Mouse (Mus musculus) left cerebral cortex, adult 18-20 months (tissue): Measurements from ENCODE around the gene Lrg1. TPM values are rescaled to one million over a fixed set of nuclear protein-coding genes. Genes with fewer than 3 reads are reported as not detected.
"Not testable (repeated sequence)": the region's sequence is repeated elsewhere in the genome, so short reads cannot be mapped to it uniquely, and the experiment has no call there.

Source experiments
- DNase-seq, 2 experiments: peaks; one replicate each; pipeline ENCODE4 v3.0.0; 2021 to 2022; ENCODE audit warnings: low spot score in 2 of 2, mixed read lengths in 1 of 2
- total RNA-seq, 2 experiments: library from RNA; stranded (reverse); gene quantifications; 2 replicates each; pipeline ENCODE4 v1.2.3; 2021

Gene Lrg1
- total RNA-seq, 2 experiments from 2014 or later: 1.8 to 3.6 TPM

GRCm38 (mm10) chr17:56078880-56079795 is 42.7 kb downstream of the Lrg1 start, which contains the start of gene Hdgfl2:
TSS of gene Hdgfl2 (plus strand) at chr17:56079634.
- peak; percentile 99 for DNase-seq

GRCm38 (mm10) chr17:56078361-56078760 is 43.4 kb downstream of the Lrg1 start:
- DNase-seq: not testable (repeated sequence)

- DNase-seq: no peak
Measured at GRCm38 (mm10) chr17:56077523-56077922, 44.3 kb downstream of the Lrg1 start.

- DNase-seq: peak; percentile 99
Measured at GRCm38 (mm10) chr17:56074827-56075208, 47.0 kb downstream of the Lrg1 start, which contains the start of gene Ubxn6. TSS of gene Ubxn6 (minus strand) at chr17:56075028.

- DNase-seq: peak; percentile 63 to 66
Measured at GRCm38 (mm10) chr17:56074097-56074826, 47.5 kb downstream of the Lrg1 start.

GRCm38 (mm10) chr17:56072243-56072642 is 49.6 kb downstream of the Lrg1 start:
- no peak for DNase-seq

- no peak for DNase-seq
Measured at GRCm38 (mm10) chr17:56071126-56071525, 50.7 kb downstream of the Lrg1 start.

Other genes with a start within 250 kb of the Lrg1 start
- gene Zfp119a, start 243.1 kb downstream of the Lrg1 start, total RNA-seq: 1 to 10 TPM; 5.5 to 6.2 TPM
- 1 to 10 TPM; 6.1 to 8.8 TPM for gene Zfp959, start 229.9 kb downstream of the Lrg1 start, total RNA-seq
- gene Zfp119b, start 172.5 kb downstream of the Lrg1 start, total RNA-seq: 1 to 10 TPM; 3.3 to 4.2 TPM
- 1 to 10 TPM; 1.3 to 1.8 TPM for gene Ebi3, start 169.4 kb downstream of the Lrg1 start, total RNA-seq
- gene Yju2, start 162.9 kb downstream of the Lrg1 start, total RNA-seq: 10 to 100 TPM; 15.0 to 15.2 TPM
- 10 to 100 TPM; 39.2 to 41.0 TPM for gene Shd, start 151.5 kb downstream of the Lrg1 start, total RNA-seq
- 10 to 100 TPM; 81.3 to 86.5 TPM for gene Fsd1, start 135.5 kb downstream of the Lrg1 start, total RNA-seq
- gene Stap2, start 116.4 kb downstream of the Lrg1 start, total RNA-seq: 1 to 10 TPM; 1.9 to 2.8 TPM
- 10 to 100 TPM; 85.0 to 94.3 TPM for gene Mpnd, start 116.3 kb downstream of the Lrg1 start, total RNA-seq
- 10 to 100 TPM; 36.4 to 39.3 TPM for gene Sh3gl1, start 85.4 kb downstream of the Lrg1 start, total RNA-seq
- gene Chaf1a, start 81.6 kb downstream of the Lrg1 start, total RNA-seq: 1 to 10 TPM; 1.9 to 2.7 TPM
- 10 to 100 TPM; 84.1 to 97.8 TPM for gene Ubxn6, start 47.0 kb downstream of the Lrg1 start, total RNA-seq
- gene Hdgfl2, start 42.4 kb downstream of the Lrg1 start, total RNA-seq: 10 to 100 TPM; 90.6 to 95.8 TPM
- 1 to 10 TPM; 2.6 to 3.4 TPM for gene Plin4, start 12.2 kb downstream of the Lrg1 start, total RNA-seq
- gene Plin5, start 4.4 kb downstream of the Lrg1 start, total RNA-seq: under 1 TPM; 0.37 to 0.60 TPM
- gene Sema6b, start 18.3 kb upstream of the Lrg1 start, total RNA-seq: 100 to 1,000 TPM; 116 to 117 TPM
- 1 to 10 TPM; 6.8 to 7.9 TPM for gene Tnfaip8l1, start 40.5 kb upstream of the Lrg1 start, total RNA-seq
- 10 to 100 TPM; 38.8 to 40.9 TPM for gene Mydgf, start 61.9 kb upstream of the Lrg1 start, total RNA-seq
- gene Dpp9, start 96.9 kb upstream of the Lrg1 start, total RNA-seq: 10 to 100 TPM; 59.7 to 69.5 TPM
- 10 to 100 TPM; 29.9 to 31.9 TPM for gene Fem1a, start 134.8 kb upstream of the Lrg1 start, total RNA-seq
- 1 to 10 TPM; 5.2 to 7.6 TPM for gene Ticam1, start 154.8 kb upstream of the Lrg1 start, total RNA-seq
- gene Plin3, start 170.9 kb upstream of the Lrg1 start, total RNA-seq: 10 to 100 TPM; 11.9 to 15.1 TPM
- gene Arrdc5, start 178.3 kb upstream of the Lrg1 start, total RNA-seq: not detected
- gene Uhrf1, start 181.3 kb upstream of the Lrg1 start, total RNA-seq: 1 to 10 TPM in 1 of 2 experiments, under 1 TPM in 1; 0.35 to 1.1 TPM
- 10 to 100 TPM; 59.1 to 64.7 TPM for gene Kdm4b, start 204.1 kb upstream of the Lrg1 start, total RNA-seq